Mouse (Mus musculus): ENCODE data around the gene Inhbe. TPM values are rescaled to one million over a fixed set of nuclear protein-coding genes. Genes with fewer than 3 reads are reported as not detected.

Inhbe gene
- total and polyA plus RNA-seq, 2 experiments from 2014 or later: not detected

GRCm38 (mm10) chr10:127379654-127380053, 25.4 kb upstream of the Inhbe start:
- Histone ChIP-seq H3K4me2 (ENCODE audit: low read depth, low read length) (peak overlapping the region; percentile 62), H3K36me3 (replicated peaks; ENCODE audit: control insufficient read depth, insufficient read depth, low read length) (no peaks in the 10 kb centered on the region), H3K9ac (replicated peaks; ENCODE audit: low read depth, low read length) (peak overlapping the region; percentile 90; the same call in 1 of the 2 replicates), H3K9me3 (replicated peaks; ENCODE audit: control insufficient read depth, low read length) (no peaks in the 10 kb centered on the region), H3K4me1 (ENCODE audit: control insufficient read depth, insufficient read depth) (peaks cover 12% of the 10 kb centered on the region; the same call in 1 of the 2 replicates), H3K27me3 (ENCODE audit: control insufficient read depth, insufficient read depth, low read length) (no peaks in the 10 kb centered on the region), H3K27ac (ENCODE audit: low read depth) (peak overlapping the region; percentile 98), H3K4me3 (ENCODE audit: low read depth, low read length) (peak overlapping the region; percentile 79)
- TF ChIP-seq EP300 (IDR thresholded peaks at IDR 0.05; ENCODE audit: low read depth) (no peak), CTCF (IDR thresholded peaks at IDR 0.05; ENCODE audit: low read depth) (no peak)
- 88% methylated on average over 8 of the region's 8 CpGs for WGBS
- ATAC-seq (ENCODE audit: insufficient read depth, low read depth) (no peak), DNase-seq (ENCODE audit: low spot score) (no peak)

GRCm38 (mm10) chr10:127377700-127378099, 23.5 kb upstream of the Inhbe start:
- Histone ChIP-seq H3K4me2 (ENCODE audit: low read depth, low read length) (no peak overlapping the region), H3K27ac (ENCODE audit: low read depth) (no peak overlapping the region), H3K4me3 (ENCODE audit: low read depth, low read length) (no peak overlapping the region), H3K27me3 (ENCODE audit: control insufficient read depth, insufficient read depth, low read length) (no peaks in the 10 kb centered on the region), H3K36me3 (replicated peaks; ENCODE audit: control insufficient read depth, insufficient read depth, low read length) (no peaks in the 10 kb centered on the region), H3K4me1 (ENCODE audit: control insufficient read depth, insufficient read depth) (peaks cover 12% of the 10 kb centered on the region; the same call in 1 of the 2 replicates), H3K9me3 (replicated peaks; ENCODE audit: control insufficient read depth, low read length) (no peaks in the 10 kb centered on the region), H3K9ac (replicated peaks; ENCODE audit: low read depth, low read length) (no peak overlapping the region)
- TF ChIP-seq EP300 (IDR thresholded peaks at IDR 0.05; ENCODE audit: low read depth) (no peak), CTCF (IDR thresholded peaks at IDR 0.05; ENCODE audit: low read depth) (no peak)
- DNase-seq (ENCODE audit: low spot score) (no peak), ATAC-seq (ENCODE audit: insufficient read depth, low read depth) (no peak)
- 58% methylated on average over 3 of the region's 3 CpGs for WGBS

- H3K36me3 ChIP-seq (replicated peaks; ENCODE audit: control insufficient read depth, insufficient read depth, low read length): no peaks in the 10 kb centered on the region
- H3K4me2 ChIP-seq (ENCODE audit: low read depth, low read length): no peak overlapping the region
- 76% methylated on average over 2 of the region's 2 CpGs for WGBS
- H3K27me3 ChIP-seq (ENCODE audit: control insufficient read depth, insufficient read depth, low read length): no peaks in the 10 kb centered on the region
- H3K4me3 ChIP-seq (ENCODE audit: low read depth, low read length): no peak overlapping the region
- no peak for DNase-seq (ENCODE audit: low spot score)
- H3K27ac ChIP-seq (ENCODE audit: low read depth): no peak overlapping the region
- H3K4me1 ChIP-seq (ENCODE audit: control insufficient read depth, insufficient read depth): no peaks in the 10 kb centered on the region
- ATAC-seq (ENCODE audit: insufficient read depth, low read depth): no peak
- TF ChIP-seq EP300 (IDR thresholded peaks at IDR 0.05; ENCODE audit: low read depth): no peak
- no peak for TF ChIP-seq CTCF (IDR thresholded peaks at IDR 0.05; ENCODE audit: low read depth)
- H3K9me3 ChIP-seq (replicated peaks; ENCODE audit: control insufficient read depth, low read length): no peaks in the 10 kb centered on the region
- H3K9ac ChIP-seq (replicated peaks; ENCODE audit: low read depth, low read length): no peak overlapping the region
These were observed 16.8 kb upstream of the Inhbe start for GRCm38 (mm10) chr10:127371023-127371422.

DNA sequence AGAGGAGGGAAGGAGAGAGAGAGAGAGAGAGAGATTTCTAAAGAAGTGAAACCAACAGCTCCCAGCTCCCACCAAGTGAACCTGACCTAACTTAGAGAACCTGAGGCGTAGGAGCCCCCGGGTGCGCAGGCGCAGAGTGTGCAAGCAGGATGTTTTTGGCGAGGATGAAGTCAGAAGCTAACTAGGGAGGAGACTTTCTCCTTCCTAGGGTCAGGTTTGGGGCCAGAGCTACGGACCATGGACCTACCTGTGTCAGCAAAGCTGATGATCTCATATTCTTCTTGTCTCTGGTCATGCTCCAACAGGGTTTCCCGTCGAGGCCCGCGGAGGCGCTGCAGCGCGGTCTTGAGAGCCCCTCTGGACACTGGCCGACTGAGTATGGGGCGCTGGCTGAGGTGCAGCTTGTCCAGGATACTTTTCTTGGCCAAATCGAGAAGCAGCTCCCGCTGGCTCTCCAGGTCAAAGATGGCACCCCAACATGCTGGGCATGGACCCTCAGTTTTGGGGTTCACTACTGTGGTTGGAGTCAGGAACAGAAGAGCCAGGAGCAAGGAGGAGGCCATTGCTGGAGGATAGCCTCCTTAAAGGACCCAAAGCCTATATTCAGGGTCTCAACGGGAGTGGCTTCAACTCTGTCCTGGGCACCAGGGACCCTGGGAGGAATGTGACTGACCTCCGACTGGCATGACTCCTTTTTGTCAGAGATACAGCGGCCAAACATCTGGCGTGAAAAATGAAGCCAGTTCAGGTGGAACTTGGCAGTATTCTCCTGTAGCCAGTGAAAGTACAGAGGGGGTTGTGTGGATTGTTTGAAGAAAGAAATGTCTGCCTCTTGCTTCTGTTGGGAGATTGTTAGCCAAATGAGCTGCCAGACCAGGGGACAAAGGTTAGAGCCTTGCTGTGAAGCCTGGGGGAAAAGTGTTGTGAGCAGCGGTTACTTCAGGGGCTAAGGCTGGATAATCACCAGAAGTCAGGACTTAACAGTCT, 15.9 kb upstream of the Inhbe start, which contains the start of gene Inhbc:
Gene Inhbc (minus strand): TSS at position 598 of the 987 bp plus-strand sequence.
- 69% methylated on average over 22 of the region's 22 CpGs for WGBS
- H3K9me3 ChIP-seq (replicated peaks; ENCODE audit: control insufficient read depth, low read length): no peaks in the 10 kb centered on the region
- no peak within 1 kb of the TSS for H3K4me2 ChIP-seq (ENCODE audit: low read depth, low read length)
- TF ChIP-seq CTCF (IDR thresholded peaks at IDR 0.05; ENCODE audit: low read depth): no peak
- TF ChIP-seq EP300 (IDR thresholded peaks at IDR 0.05; ENCODE audit: low read depth): no peak
- H3K9ac ChIP-seq (replicated peaks; ENCODE audit: low read depth, low read length): no peak within 1 kb of the TSS
- H3K4me3 ChIP-seq (ENCODE audit: low read depth, low read length): no peak within 1 kb of the TSS
- ATAC-seq (ENCODE audit: insufficient read depth, low read depth) (no peak), DNase-seq (ENCODE audit: low spot score) (no peak)
- no peak within 1 kb of the TSS for H3K27ac ChIP-seq (ENCODE audit: low read depth)
- H3K4me1 ChIP-seq (ENCODE audit: control insufficient read depth, insufficient read depth): no peaks in the 10 kb centered on the region
- no peaks in the 10 kb centered on the region for H3K27me3 ChIP-seq (ENCODE audit: control insufficient read depth, insufficient read depth, low read length)
- no peaks in the 10 kb centered on the region for H3K36me3 ChIP-seq (replicated peaks; ENCODE audit: control insufficient read depth, insufficient read depth, low read length)

DNA sequence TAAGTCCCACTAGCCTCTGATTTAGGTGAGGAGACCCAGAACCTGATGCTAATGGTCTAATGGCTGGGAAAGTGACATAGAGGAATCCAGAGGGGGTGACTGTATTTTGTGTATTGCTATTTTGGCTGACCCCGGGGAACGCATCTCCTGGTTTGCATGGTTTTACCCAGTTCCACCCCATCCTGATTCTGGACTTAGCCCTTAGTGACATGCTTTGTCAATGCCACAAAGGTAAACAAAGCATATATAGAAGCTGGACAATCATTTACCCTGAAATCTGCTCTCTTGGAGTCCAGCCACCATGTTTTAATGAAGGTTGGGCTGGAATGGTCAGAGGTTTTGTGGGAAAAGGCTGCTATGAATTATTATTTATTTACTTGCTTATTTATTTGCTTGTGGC, 14.1 kb upstream of the Inhbe start:
- ATAC-seq (ENCODE audit: insufficient read depth, low read depth) (no peak), DNase-seq (ENCODE audit: low spot score) (no peak)
- Histone ChIP-seq H3K9me3 (replicated peaks; ENCODE audit: control insufficient read depth, low read length) (no peaks in the 10 kb centered on the region), H3K4me1 (ENCODE audit: control insufficient read depth, insufficient read depth) (no peaks in the 10 kb centered on the region), H3K27me3 (ENCODE audit: control insufficient read depth, insufficient read depth, low read length) (no peaks in the 10 kb centered on the region), H3K36me3 (replicated peaks; ENCODE audit: control insufficient read depth, insufficient read depth, low read length) (no peaks in the 10 kb centered on the region), H3K9ac (replicated peaks; ENCODE audit: low read depth, low read length) (no peak overlapping the region), H3K4me3 (ENCODE audit: low read depth, low read length) (no peak overlapping the region), H3K27ac (ENCODE audit: low read depth) (no peak overlapping the region), H3K4me2 (ENCODE audit: low read depth, low read length) (no peak overlapping the region)
- 79% methylated on average over 2 of the region's 2 CpGs for WGBS
- TF ChIP-seq EP300 (IDR thresholded peaks at IDR 0.05; ENCODE audit: low read depth): no peak

All from heart, postnatal 0 days (tissue).